Mouse (Mus musculus) B cell, adult 67 days (primary cell): ENCODE results near the gene Hrasls. TPM values are rescaled to one million over a fixed set of nuclear protein-coding genes. Genes with fewer than 3 reads are reported as not detected.

Experiments used
- total RNA-seq, 2 experiments: library from RNA; stranded (reverse); gene quantifications; 4 replicates each; pipeline ENCODE4 v1.2.4; 2023

Gene Hrasls
- total RNA-seq: not detected

DNA sequence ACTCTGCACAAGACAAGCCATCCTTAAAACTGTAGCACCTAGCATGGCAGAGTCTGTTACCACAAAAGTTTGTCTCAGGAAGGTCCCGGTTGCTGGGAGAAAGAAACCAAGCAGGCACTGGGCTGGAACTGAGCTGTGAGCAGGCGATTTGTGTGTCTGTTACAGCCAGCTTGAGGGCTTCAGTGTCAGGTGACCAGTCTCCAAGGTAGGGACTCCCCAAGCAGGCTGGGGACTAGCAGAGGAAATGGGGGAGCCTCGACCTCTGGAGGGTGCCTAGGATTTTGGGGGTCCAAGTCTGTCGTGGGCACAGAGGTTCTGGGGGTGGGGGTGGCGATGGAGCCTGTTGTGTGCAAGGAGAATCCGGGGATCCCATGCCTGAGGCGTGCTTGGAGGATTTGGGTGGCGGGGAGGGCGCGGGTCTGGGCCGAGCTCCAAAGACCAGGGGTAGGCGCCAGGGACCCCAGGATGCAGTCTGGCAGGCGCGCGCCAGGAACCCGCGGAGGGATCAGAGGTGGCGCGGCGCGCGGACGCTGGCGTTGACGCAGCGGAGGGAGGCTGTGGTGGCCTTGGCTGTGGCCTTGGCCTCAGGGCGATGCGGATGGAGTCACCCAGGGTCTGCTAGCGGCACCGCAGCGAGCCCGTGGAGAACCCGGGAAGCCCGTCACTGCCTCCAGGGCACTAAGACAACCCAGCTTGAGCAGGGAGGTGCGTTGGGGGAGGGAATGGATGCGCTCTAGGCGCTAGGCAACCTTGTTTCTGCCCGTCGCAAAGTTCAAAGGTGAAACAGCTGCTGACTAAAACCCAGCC is at the start of gene Hrasls:
Hrasls (plus strand) TSS at position 91 of the 807 bp plus-strand sequence.

Other genes with a start within 250 kb of the Hrasls start
- not detected for gene Atp13a5, start 169.0 kb downstream of the Hrasls start, total RNA-seq